Comparison of ENCODE assay signal across 27 mouse cellular contexts in the genomic region with DNA sequence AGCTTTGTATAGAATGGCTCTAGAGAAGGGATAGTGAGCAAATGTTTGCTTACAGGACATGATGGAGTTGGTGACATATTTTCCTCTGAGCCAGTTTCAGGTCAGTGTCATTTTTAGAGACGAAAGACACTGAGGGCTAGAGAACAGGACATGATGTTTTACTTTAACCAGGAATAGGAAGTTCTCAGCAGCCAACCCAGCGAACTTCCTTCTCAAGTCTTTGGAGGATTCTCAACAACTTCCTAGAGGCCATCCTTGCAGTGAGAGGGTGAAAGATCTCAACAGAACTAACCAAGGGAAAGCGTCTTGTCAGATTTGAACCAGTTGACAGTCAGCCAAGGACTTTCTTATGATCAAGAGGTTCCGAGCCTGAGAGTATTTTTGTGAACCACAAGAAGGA.
"Had no signal": no experiment of that assay in that cellular context is flagged by ENCODE, and none has a peak within 500 bp of the region (broad histone marks: within the 10 kb centered on the region; RNA-seq: fewer than 3 reads in every experiment).

No protein-coding gene starts in this region.

- H3K27ac ChIP-seq: heart, adult 2 months; heart, embryonic 10.5 days; hindbrain, embryonic 10.5 days; hindbrain, embryonic 12.5 days; hindbrain, embryonic 14.5 days; intestine, embryonic 15.5 days; layer of hippocampus, adult 2 months; left cerebral cortex, adult 2 months; limb, embryonic 10.5 days; limb, embryonic 12.5 days; liver, embryonic 12.5 days; liver, embryonic 14.5 days had no signal

- H3K4me1 ChIP-seq: hindbrain, embryonic 10.5 days; hindbrain, embryonic 12.5 days; intestine, embryonic 15.5 days; limb, embryonic 10.5 days; limb, embryonic 12.5 days; liver, embryonic 12.5 days had no signal

- H3K36me3 ChIP-seq: heart, embryonic 10.5 days; heart, embryonic 12.5 days; hindbrain, embryonic 10.5 days; hindbrain, embryonic 12.5 days; intestine, embryonic 15.5 days; limb, embryonic 10.5 days; limb, embryonic 12.5 days; liver, embryonic 12.5 days had no signal

- H3K9ac ChIP-seq: forebrain, postnatal 0 days; heart, embryonic 12.5 days; hindbrain, embryonic 12.5 days; hindbrain, embryonic 14.5 days; intestine, embryonic 15.5 days; limb, embryonic 12.5 days; liver, embryonic 12.5 days; liver, embryonic 14.5 days had no signal

- H3K27me3 ChIP-seq: heart, embryonic 12.5 days; hindbrain, embryonic 12.5 days; intestine, embryonic 15.5 days; limb, embryonic 12.5 days; liver, embryonic 12.5 days had no signal

- DNase-seq: forebrain, postnatal 0 days; gastrocnemius, postnatal 14 days; gastrocnemius, postnatal 36 days; heart, adult 2 months; heart, postnatal 10 days; heart, postnatal 4 days; kidney, adult 18-20 months; kidney, adult 8-10 months; kidney, postnatal 10 days; kidney, postnatal 25 days; kidney, postnatal 4 days; liver had no signal

- ATAC-seq: forebrain, postnatal 0 days; hindbrain, embryonic 16.5 days; inflammation-experienced regulatory T-cells, adult 6 months; intestine, embryonic 15.5 days; intestine, postnatal 0 days; liver, embryonic 12.5 days had no signal

- H3K9me3 ChIP-seq: heart, embryonic 10.5 days; hindbrain, embryonic 10.5 days; hindbrain, embryonic 12.5 days; intestine, embryonic 15.5 days; limb, embryonic 10.5 days; limb, embryonic 12.5 days; liver, embryonic 12.5 days had no signal

- H3K4me3 ChIP-seq: heart, adult 2 months; heart, embryonic 10.5 days; heart, embryonic 12.5 days; hindbrain, embryonic 10.5 days; hindbrain, embryonic 12.5 days; intestine, embryonic 15.5 days; layer of hippocampus, adult 2 months; left cerebral cortex, adult 2 months; limb, embryonic 10.5 days; limb, embryonic 12.5 days; liver, embryonic 12.5 days had no signal
